Mouse (Mus musculus): Measurements from ENCODE around the gene Cdk10.

Gene Cdk10

GRCm38 (mm10) chr8:123275096-123275495 is 50.5 kb downstream of the Cdk10 start:
- DNase-seq, result no peak

GRCm38 (mm10) chr8:123278445-123278844 is 53.8 kb downstream of the Cdk10 start:
- DNase-seq, result no peak

GRCm38 (mm10) chr8:123279828-123280227 is 55.2 kb downstream of the Cdk10 start:
- no peak for DNase-seq

GRCm38 (mm10) chr8:123280302-123281094 is 55.9 kb downstream of the Cdk10 start:
- DNase-seq, result no peak
